Mouse (Mus musculus) heart, adult 9 months (tissue): ENCODE results near the gene Olfr1232.

Source experiments
- DNase-seq, 2 experiments: peaks; one replicate each; pipeline ENCODE4 v3.0.0; 2022; ENCODE audit warnings: low spot score in 2 of 2

Gene Olfr1232

GRCm38 (mm10) chr2:89329575-89329974 lies at the start of gene Olfr1232:
Gene Olfr1232, minus strand, starts transcription at chr2:89329675.
- no peak for DNase-seq

GRCm38 (mm10) chr2:89364765-89365164 lies 35.3 kb upstream of the Olfr1232 start, which contains the start of gene Olfr1234:
Gene Olfr1234, minus strand, starts transcription at chr2:89364865.
- DNase-seq = no peak

- no peak for DNase-seq
Observed at GRCm38 (mm10) chr2:89342298-89342697, 12.8 kb upstream of the Olfr1232 start, which contains the start of gene Olfr1233. Gene Olfr1233, minus strand, starts transcription at chr2:89342398.

- no peak for DNase-seq
Observed at GRCm38 (mm10) chr2:89306974-89307373, 22.5 kb downstream of the Olfr1232 start, which contains the start of gene Olfr1231. Gene Olfr1231, minus strand, starts transcription at chr2:89307074.

GRCm38 (mm10) chr2:89297168-89297567 lies 32.3 kb downstream of the Olfr1232 start, which contains the start of gene Olfr1230:
Gene Olfr1230, minus strand, starts transcription at chr2:89297268.
- no peak for DNase-seq

- no peak for DNase-seq
Observed at GRCm38 (mm10) chr2:89287914-89288313, 41.6 kb downstream of the Olfr1232 start, which contains the start of gene Olfr1229. Gene Olfr1229, minus strand, starts transcription at chr2:89288014.
